Mouse (Mus musculus) embryonic fibroblast, embryonic 13.5 days (primary cell): Measurements from ENCODE around the gene Nr2c2ap. TPM values are rescaled to one million over a fixed set of nuclear protein-coding genes. Genes with fewer than 3 reads are reported as not detected.

Source experiments
- H3K27ac ChIP-seq: 2 replicates; pipeline ENCODE4 v1.5.1; 2012; ENCODE audit warnings: low read length, control low read depth, inconsistent platforms; ENCODE audit not compliant: insufficient read depth
- H3K4me1 ChIP-seq: 2 replicates; pipeline ENCODE4 v1.6.1; 2011; ENCODE audit warnings: low read length; ENCODE audit not compliant: control insufficient read depth, insufficient read depth
- H3K4me3 ChIP-seq: 2 replicates; pipeline ENCODE4 v1.5.1; 2011; ENCODE audit warnings: mild to moderate bottlenecking, control low read depth, low read length; ENCODE audit not compliant: insufficient read depth
- CTCF ChIP-seq: IDR thresholded peaks from 2 replicates; pipeline ENCODE4 v1.5.1; 2011; ENCODE audit warnings: mild to moderate bottlenecking, control low read depth, low read length, moderate library complexity, borderline replicate concordance; ENCODE audit not compliant: insufficient read depth
- POLR2A ChIP-seq: IDR thresholded peaks from 2 replicates; pipeline ENCODE4 v1.6.1; 2011; ENCODE audit warnings: low read depth, mild to moderate bottlenecking, control low read depth, low read length, moderate library complexity
- polyA plus RNA-seq: library from polyadenylated mRNA; stranded (reverse); fragments of >200 nt; gene quantifications from 2 replicates; pipeline ENCODE4 v1.2.4, GENCODE M21; 2011; ENCODE audit warnings: low read depth; ENCODE audit not compliant: missing spikeins, insufficient read length

Gene Nr2c2ap
- polyA plus RNA-seq, 1 experiment = 13.4 TPM

DNA sequence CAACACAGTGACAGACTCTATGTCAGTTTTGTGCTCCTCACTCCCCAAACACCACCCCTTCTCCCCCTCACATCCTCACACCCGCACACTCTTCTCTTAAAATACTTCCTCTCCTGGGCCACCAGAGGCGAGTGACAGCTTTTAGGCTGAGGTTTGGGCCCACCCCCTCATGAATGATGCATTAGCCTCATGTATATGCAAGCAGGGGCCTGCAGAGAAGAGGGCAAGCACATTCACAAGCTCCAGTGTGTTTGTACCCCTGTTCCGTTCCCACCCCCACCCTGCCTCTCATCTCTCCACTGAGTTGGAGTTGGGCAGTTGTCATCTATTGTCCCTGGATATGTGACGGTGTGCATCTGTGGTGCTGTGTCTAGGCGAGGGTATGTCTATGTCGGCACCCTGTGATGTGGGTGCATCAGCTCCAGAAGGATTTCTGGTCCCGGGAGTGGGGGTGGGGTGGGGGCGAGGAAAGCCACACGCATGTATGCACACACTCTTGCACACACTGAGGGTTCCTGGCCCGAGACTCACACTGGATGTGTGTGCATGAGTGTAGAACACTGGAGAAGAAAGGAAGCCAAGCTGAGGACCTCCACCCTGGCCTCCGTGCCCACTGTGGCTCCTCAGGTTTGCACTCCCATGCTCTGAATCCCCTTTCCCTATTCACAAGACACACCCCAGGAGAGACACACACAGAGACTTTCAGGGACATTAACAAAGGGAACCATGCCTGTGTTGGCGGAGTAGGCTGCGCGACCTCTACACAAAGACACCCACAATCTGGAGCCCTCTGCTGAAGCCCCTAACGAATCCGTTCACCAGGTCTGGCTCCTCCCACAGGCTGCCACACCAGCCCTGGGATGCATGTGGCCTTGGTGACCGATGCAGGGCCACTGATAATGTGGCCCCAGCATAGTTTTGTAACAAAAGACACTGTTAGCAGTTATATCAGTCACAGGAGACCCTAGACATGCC, 12.1 kb upstream of the Nr2c2ap start:
- H3K4me1 ChIP-seq = no peaks in the 10 kb centered on the region
- no peak overlapping the region for H3K4me3 ChIP-seq
- no peak overlapping the region for H3K27ac ChIP-seq

DNA sequence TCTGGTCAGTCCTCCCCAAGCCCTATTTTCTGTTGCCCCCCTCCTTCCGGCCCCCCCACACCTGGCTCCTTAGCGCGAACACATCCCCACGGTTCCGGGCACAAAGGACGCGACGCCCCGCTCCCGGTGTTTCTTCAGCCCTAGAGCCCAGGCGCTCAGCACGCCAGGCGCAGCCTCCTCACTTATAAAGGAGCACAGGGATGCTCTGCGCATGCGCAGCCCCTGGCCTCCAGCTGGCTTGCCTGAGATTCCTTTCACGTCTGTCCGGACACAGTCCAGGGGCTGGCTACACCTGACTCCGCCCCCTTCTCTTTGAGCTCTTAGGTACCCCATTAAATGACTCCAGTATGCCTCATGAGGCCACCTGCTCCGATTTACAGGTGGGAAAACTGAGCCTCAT, 10.5 kb upstream of the Nr2c2ap start, which contains the start of gene Ncan:
Gene Ncan, minus strand, starts transcription at position 207 of the 400 bp plus-strand sequence.
- H3K4me3 ChIP-seq = no peak within 1 kb of the TSS
- H3K4me1 ChIP-seq = no peaks in the 10 kb centered on the region
- TF ChIP-seq POLR2A (no peak), CTCF (no peak)

More for the DNA sequence above, 12.1 kb upstream of the Nr2c2ap start:
- TF ChIP-seq CTCF (no peak), POLR2A (no peak)

DNA sequence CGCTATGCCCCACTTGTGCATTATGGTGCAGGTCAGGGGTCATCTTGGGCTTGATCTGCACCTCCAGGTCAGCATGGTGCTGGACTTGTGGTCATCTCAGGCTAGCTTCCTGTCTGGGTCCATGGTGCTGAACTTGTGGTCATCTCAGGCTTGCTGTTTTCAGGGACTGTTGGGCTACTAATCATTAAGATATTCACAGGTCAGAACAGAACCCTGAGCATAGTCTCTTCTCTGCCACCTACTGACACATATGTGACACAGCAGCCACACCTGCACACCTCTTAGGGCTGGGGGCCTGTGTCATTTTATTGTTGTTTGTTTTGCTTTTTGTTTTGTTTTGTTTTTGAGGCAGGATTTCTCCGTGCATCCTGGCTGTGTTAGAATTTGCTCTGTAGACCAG, 8.3 kb upstream of the Nr2c2ap start:
- no peaks in the 10 kb centered on the region for H3K4me1 ChIP-seq
- no peak overlapping the region for H3K4me3 ChIP-seq
- peak; percentile 16; the same call in 1 of the 2 replicates for TF ChIP-seq CTCF
- TF ChIP-seq POLR2A = no peak
- no peak overlapping the region for H3K27ac ChIP-seq

More for the DNA sequence above, 10.5 kb upstream of the Nr2c2ap start, which contains the start of gene Ncan:
- H3K27ac ChIP-seq = no peak within 1 kb of the TSS

DNA sequence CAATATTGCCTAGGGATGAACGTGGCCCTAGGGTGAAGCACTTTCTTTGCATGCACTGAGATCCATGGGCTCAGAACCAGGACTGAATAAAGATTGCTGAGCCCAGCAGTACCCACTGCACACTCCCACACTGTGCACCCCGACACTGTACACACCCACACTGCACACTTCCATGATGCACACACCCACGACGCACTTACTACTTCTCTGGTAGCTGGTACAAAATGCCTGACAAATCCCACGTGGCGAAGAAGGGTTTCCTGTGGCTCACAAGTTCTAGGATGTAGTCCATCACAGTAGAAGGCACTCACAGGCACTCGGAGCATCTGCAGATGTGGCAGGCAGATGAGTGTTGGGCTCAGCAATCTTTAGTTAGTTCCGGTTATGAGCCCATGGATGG, 6.1 kb upstream of the Nr2c2ap start:
- H3K4me3 ChIP-seq = no peak overlapping the region
- TF ChIP-seq POLR2A (no peak), CTCF (no peak)
- H3K27ac ChIP-seq = no peak overlapping the region
- no peaks in the 10 kb centered on the region for H3K4me1 ChIP-seq

DNA sequence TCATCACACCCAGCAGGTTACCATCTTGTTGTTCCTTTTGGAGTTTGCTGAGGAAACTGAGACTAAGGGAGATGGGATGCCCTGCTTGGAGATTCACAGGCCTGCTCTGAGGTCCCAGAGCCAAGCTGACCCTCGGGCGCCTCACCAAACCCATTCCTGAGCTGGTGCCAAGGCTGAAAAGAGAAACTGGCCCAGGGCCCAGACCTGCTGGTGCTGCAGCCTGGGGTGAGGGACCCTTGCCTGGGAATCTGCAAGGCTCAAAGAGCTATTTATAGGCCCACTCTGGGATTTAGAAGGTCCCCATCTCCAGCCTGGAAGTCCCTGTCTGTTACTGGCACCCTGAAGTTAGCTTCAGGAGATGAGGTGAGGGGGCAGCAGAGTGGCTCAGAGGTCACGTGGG, 2.7 kb upstream of the Nr2c2ap start:
- Histone ChIP-seq H3K27ac (no peak overlapping the region), H3K4me1 (no peaks in the 10 kb centered on the region), H3K4me3 (no peak overlapping the region)
- no peak for TF ChIP-seq CTCF
- TF ChIP-seq POLR2A = no peak

DNA sequence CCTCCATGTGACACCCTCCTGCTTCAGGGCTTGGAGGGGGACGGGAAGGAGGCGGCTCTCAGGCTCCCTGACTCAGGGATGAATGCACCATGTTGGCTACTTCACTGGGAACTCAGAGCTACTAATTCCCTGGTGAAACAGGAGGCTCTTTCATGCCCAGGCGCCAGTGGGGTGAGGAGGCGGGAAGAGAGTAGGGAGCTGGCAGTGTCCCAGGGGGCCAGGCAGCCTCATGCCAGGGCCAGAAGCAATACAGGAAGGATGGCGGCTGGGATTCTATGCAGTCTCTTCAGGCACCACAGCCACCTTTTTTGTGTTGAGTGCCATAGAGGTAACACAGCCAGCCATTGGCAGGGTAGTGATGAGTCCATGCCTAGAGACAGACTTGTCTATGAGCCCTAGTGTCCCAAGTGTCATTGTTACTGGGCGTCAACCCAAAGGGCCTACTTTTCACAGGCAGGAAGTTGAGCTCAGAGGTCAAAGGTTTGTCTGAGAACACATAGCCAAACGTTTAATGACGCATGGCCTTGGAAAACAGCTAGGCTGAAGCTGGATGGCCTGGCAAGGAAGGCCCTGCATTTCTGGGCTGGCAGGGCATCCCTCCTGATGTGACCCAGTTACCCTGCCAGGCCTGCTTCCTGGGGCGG, 1.7 kb upstream of the Nr2c2ap start:
- no peak overlapping the region for H3K4me3 ChIP-seq
- TF ChIP-seq CTCF (no peak), POLR2A (no peak)
- H3K27ac ChIP-seq = no peak overlapping the region
- no peaks in the 10 kb centered on the region for H3K4me1 ChIP-seq

DNA sequence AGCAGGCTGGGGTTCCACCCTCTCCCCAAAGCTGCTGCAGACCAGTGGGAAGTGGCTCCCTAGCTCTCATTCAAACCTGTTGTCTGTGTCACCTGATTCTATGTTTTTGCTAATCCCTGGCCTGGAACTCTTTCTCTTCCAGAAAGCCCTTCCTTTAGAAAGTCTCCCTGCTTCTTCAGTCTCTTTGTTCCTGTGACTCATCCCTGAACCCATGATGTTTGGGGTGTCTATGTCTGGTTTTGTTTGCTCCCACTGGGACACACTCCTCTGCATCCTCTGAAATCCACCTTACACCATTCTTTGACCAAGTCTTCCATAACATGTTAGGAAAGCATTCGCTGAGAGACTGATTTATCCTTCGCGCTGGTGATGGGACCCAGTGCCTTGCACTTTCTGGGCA, 1.1 kb upstream of the Nr2c2ap start:
- TF ChIP-seq POLR2A (no peak), CTCF (no peak)
- Histone ChIP-seq H3K4me3 (no peak overlapping the region), H3K27ac (no peak overlapping the region), H3K4me1 (no peaks in the 10 kb centered on the region)

DNA sequence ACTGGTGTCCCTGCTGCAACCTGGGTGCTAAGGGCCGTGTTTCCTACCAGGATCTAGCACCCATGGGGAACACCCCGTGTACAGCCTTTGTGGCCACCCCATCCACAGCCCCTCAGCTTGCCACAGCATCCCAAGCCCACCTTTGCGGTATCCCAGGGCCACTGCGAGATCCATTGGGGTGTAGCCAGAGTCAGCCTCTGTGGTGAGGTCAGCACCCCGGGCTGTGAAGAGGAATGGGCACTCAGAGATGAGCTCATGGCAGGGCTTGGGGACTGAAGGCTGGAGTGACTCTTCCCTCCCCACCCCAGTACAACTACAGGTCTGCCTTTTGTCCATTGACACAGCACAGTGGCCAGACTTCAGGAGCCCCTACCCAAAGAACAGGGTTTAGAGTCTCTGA, 3.0 kb downstream of the Nr2c2ap start:
- Histone ChIP-seq H3K27ac (no peak overlapping the region), H3K4me3 (no peak overlapping the region), H3K4me1 (no peaks in the 10 kb centered on the region)
- no peak for TF ChIP-seq POLR2A
- TF ChIP-seq CTCF = no peak

DNA sequence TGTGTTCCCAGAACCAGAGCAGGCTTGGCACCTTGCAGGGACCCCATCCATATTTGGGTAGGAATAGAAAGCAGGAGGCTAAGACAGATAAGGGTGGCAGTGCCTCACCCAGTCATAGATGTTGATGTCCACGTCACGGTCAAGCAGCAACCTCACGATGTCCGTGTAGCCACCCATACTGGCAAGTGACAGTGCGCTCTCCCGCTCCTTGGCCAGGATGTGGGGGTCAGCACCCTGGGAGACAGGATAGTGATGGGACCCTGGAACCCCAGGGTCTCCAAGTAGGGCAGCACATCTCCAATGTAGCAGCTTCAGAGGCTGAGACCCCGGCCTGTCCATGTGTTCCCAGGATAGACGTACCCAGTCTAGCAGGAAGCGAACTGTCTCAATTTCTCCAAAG, 3.8 kb downstream of the Nr2c2ap start:
- Histone ChIP-seq H3K4me3 (no peak overlapping the region), H3K4me1 (no peaks in the 10 kb centered on the region)
- TF ChIP-seq POLR2A = no peak
- no peak for TF ChIP-seq CTCF

DNA sequence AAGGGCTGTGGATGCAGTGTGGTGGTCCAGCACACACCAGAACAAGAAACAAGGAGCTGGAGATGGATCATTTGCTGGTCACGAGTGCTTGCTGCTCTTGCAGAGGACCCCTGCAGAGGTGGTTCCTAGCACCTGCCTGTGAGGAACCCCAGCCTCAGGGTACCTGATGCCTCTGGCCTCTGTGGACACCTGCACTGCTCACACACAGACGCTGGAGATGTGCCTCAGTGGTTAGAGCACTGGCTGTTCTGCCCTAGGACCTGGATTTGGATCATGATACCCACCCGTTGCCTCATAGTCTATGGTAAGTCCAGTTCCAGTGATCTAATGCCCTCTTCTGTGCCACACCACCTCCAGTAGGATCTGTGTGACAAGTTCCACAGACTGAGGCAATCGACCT, 5.5 kb downstream of the Nr2c2ap start:
- H3K4me1 ChIP-seq = 0 out of 2 replicates have a peak, but pooled peaks cover 7% of the 10 kb centered on the region
- no peak overlapping the region for H3K4me3 ChIP-seq
- no peak overlapping the region for H3K27ac ChIP-seq
- no peak for TF ChIP-seq CTCF
- TF ChIP-seq POLR2A = no peak

More for the DNA sequence above, 3.8 kb downstream of the Nr2c2ap start:
- H3K27ac ChIP-seq = no peak overlapping the region

DNA sequence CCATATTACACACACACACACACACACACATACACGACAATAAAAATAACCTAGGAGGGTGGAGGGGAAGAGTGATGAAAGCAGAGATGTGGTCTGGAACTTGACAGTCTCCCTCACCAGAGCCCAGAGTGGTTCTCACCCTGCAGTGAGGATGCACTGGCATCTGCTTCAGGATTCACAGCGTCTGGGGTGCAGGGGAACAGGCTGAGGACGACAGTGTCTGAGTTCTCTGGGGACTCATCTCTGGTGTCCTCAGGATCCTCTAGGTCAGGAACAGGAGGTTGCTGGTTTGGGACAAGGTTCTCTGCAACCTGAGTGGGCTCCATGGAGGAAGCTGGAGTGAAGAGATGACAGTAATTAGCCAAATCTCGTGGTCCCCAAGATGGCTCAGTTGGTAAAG, 6.8 kb downstream of the Nr2c2ap start:
- TF ChIP-seq POLR2A (no peak), CTCF (no peak)
- Histone ChIP-seq H3K27ac (no peak overlapping the region), H3K4me1 (0 out of 2 replicates have a peak, but pooled peaks cover 7% of the 10 kb centered on the region), H3K4me3 (peak overlapping the region; percentile 53; the same call in 1 of the 2 replicates)
